Mouse (Mus musculus) yolk sac, embryonic 10.5 days (tissue): ENCODE measurements around the gene Gm26992.
A peak's percentile ranks its signal among the peaks of the same experiment; 100 is the strongest.
"Not testable (repeated sequence)": the region's sequence is repeated elsewhere in the genome, so short reads cannot be mapped to it uniquely, and the experiment has no call there.

Experiments
- DNase-seq: peaks from one replicate; pipeline ENCODE4 v3.0.0-alpha.2; 2017; ENCODE audit warnings: low spot score

Gm26992 gene

GRCm38 (mm10) chrX:103421710-103422109 is at the start of gene Gm26992:
Gm26992 (plus strand) TSS chrX:103422010.
- DNase-seq = no peak

- no peak for DNase-seq
Observed at GRCm38 (mm10) chrX:103374250-103374649, 47.6 kb upstream of the Gm26992 start.

- DNase-seq = peak; percentile 4
Observed at GRCm38 (mm10) chrX:103384528-103384927, 37.3 kb upstream of the Gm26992 start.

GRCm38 (mm10) chrX:103388131-103388530 is 33.7 kb upstream of the Gm26992 start:
- DNase-seq = no peak

GRCm38 (mm10) chrX:103393841-103394240 is 28.0 kb upstream of the Gm26992 start:
- DNase-seq = no peak

GRCm38 (mm10) chrX:103405021-103405420 is 16.8 kb upstream of the Gm26992 start:
- DNase-seq = peak; percentile 5

- no peak for DNase-seq
Observed at GRCm38 (mm10) chrX:103414167-103414566, 7.6 kb upstream of the Gm26992 start, which contains the start of gene Tsx. Tsx (plus strand) TSS chrX:103414467.

GRCm38 (mm10) chrX:103427677-103428076 is 5.9 kb downstream of the Gm26992 start:
- DNase-seq = no peak

GRCm38 (mm10) chrX:103432293-103432692 is 10.5 kb downstream of the Gm26992 start:
- no peak for DNase-seq

- DNase-seq = no peak
Observed at GRCm38 (mm10) chrX:103438023-103438422, 16.2 kb downstream of the Gm26992 start.

GRCm38 (mm10) chrX:103440803-103441202 is 19.0 kb downstream of the Gm26992 start:
- DNase-seq = peak; percentile 20

GRCm38 (mm10) chrX:103443755-103444154 is 21.9 kb downstream of the Gm26992 start:
- DNase-seq = peak; percentile 5

- peak; percentile 19 for DNase-seq
Observed at GRCm38 (mm10) chrX:103447539-103448169, 25.8 kb downstream of the Gm26992 start.

GRCm38 (mm10) chrX:103448429-103448828 is 26.6 kb downstream of the Gm26992 start:
- DNase-seq = not testable (repeated sequence)

GRCm38 (mm10) chrX:103448943-103449722 is 27.3 kb downstream of the Gm26992 start:
- not testable (repeated sequence) for DNase-seq

- no peak for DNase-seq
Observed at GRCm38 (mm10) chrX:103452815-103453214, 31.0 kb downstream of the Gm26992 start.

- DNase-seq = no peak
Observed at GRCm38 (mm10) chrX:103460056-103460455, 38.2 kb downstream of the Gm26992 start.

GRCm38 (mm10) chrX:103468998-103469397 is 47.2 kb downstream of the Gm26992 start:
- DNase-seq = no peak

- no peak for DNase-seq
Observed at GRCm38 (mm10) chrX:103472346-103472745, 50.5 kb downstream of the Gm26992 start.

- peak; percentile 32 for DNase-seq
Observed at GRCm38 (mm10) chrX:103477507-103477906, 55.7 kb downstream of the Gm26992 start.

- peak; percentile 40 for DNase-seq
Observed at GRCm38 (mm10) chrX:103481243-103482096, 59.7 kb downstream of the Gm26992 start.

- DNase-seq = no peak
Observed at GRCm38 (mm10) chrX:103482097-103482451, 60.3 kb downstream of the Gm26992 start.
